ENCODE assay signal across 9 mouse cellular contexts in the genomic region with DNA sequence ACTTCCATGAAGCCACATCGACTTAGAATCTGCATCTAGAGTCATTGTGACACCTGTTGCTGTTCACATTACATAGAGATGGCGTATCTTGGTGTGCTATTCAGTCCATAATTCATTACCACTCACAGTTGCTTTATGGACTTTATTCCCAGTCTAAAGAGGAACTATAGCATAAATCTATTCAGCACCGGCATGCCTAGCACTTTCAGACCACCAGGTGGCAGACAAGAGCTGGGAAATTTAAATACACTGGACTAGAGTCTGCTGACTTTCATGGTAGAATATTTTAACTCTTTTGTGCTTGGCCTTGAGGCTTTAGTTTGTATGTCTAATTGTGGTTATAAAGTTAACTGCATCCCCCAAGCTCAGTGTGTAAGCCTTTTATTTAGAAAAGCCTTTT.
DNase-seq lines count a peak whose midpoint lies in the region; ATAC-seq and TF ChIP-seq lines count a peak whose summit lies in the region.
"Had no signal": no experiment of that assay in that cellular context is flagged by ENCODE, and none has a peak within 500 bp of the region (broad histone marks: within the 10 kb centered on the region; RNA-seq: fewer than 3 reads in every experiment).

No protein-coding gene starts in this region.

- DNase-seq in thymus, adult 2 months = peak; percentile 58
- no peak for DNase-seq in thymus, adult 18-20 months
- peak; percentile 48 for DNase-seq in forebrain, embryonic 10.5 days (ENCODE audit: extremely low spot score, low spot score)
- peak; percentile 43 for DNase-seq in liver, adult 2 months (ENCODE audit: extremely low read depth, low read depth, low spot score)
- DNase-seq in yolk sac, embryonic 10.5 days (ENCODE audit: low spot score) = peak; percentile 44

- no peaks in the 10 kb centered on the region for H3K79me2 ChIP-seq in liver, adult 2 months (ENCODE audit: control insufficient read depth, insufficient read depth, low read length)

- no peak overlapping the region for H3K27ac ChIP-seq in thymus, adult 2 months (ENCODE audit: control insufficient read depth, insufficient read depth, low read length)
- no peak overlapping the region for H3K27ac ChIP-seq in bone marrow, adult 2 months (ENCODE audit: control insufficient read depth, insufficient read depth, low read depth, low read length, poor library complexity)
- H3K27ac ChIP-seq in forebrain, embryonic 10.5 days = no peak overlapping the region
- no peak overlapping the region for H3K27ac ChIP-seq in intestine, embryonic 15.5 days
- no peak overlapping the region for H3K27ac ChIP-seq in liver, adult 2 months (replicated peaks; ENCODE audit: insufficient read depth, low read depth, low read length)
- H3K27ac ChIP-seq in neural tube, embryonic 14.5 days (ENCODE audit: low read depth, low read length) = no peak overlapping the region
- H3K27ac ChIP-seq: neural tube, embryonic 12.5 days had no signal

- no peak for TF ChIP-seq CTCF in thymus, adult 2 months (IDR thresholded peaks at IDR 0.05; ENCODE audit: borderline replicate concordance, control insufficient read depth, extremely low read depth, insufficient read depth, low read length, poor library complexity)
- TF ChIP-seq CTCF in bone marrow, adult 2 months (IDR thresholded peaks at IDR 0.05; ENCODE audit: control insufficient read depth, insufficient read depth, low read length) = peak; percentile 61
- TF ChIP-seq CTCF in liver, adult 2 months (IDR thresholded peaks at IDR 0.05; ENCODE audit: low read depth, low read length) = peak; percentile 70

- ATAC-seq in intestine, embryonic 15.5 days = peak; percentile 83
- ATAC-seq in neural tube, embryonic 14.5 days (ENCODE audit: low read depth) = peak; percentile 65

- no peaks in the 10 kb centered on the region for H3K27me3 ChIP-seq in thymus, adult 2 months (ENCODE audit: control insufficient read depth, insufficient read depth, low read length)
- peaks cover 31% of the 10 kb centered on the region for H3K27me3 ChIP-seq in forebrain, embryonic 10.5 days (ENCODE audit: poor library complexity, severe bottlenecking)
- no peaks in the 10 kb centered on the region for H3K27me3 ChIP-seq in intestine, embryonic 15.5 days (replicated peaks)
- no peaks in the 10 kb centered on the region for H3K27me3 ChIP-seq in liver, adult 2 months (ENCODE audit: control insufficient read depth, insufficient read depth, low read length)
- H3K27me3 ChIP-seq in neural tube, embryonic 14.5 days (ENCODE audit: control insufficient read depth, insufficient read depth, low read length) = no peaks in the 10 kb centered on the region
- H3K27me3 ChIP-seq: neural tube, embryonic 12.5 days had no signal

- 25% methylated on average over 3 of the region's 3 CpGs for WGBS in thymus, adult 2 months
- 20% methylated on average over 3 of the region's 3 CpGs for WGBS in bone marrow, adult 2 months
- WGBS in forebrain, embryonic 10.5 days = 28% methylated on average over 3 of the region's 3 CpGs
- 34% methylated on average over 3 of the region's 3 CpGs for WGBS in intestine, embryonic 15.5 days
- 30% methylated on average over 3 of the region's 3 CpGs for WGBS in liver, adult 2 months
- 30% methylated on average over 3 of the region's 3 CpGs for WGBS in neural tube, embryonic 14.5 days

- no peaks in the 10 kb centered on the region for H3K4me1 ChIP-seq in thymus, adult 2 months (replicated peaks; ENCODE audit: control insufficient read depth, insufficient read depth, low read length)
- no peaks in the 10 kb centered on the region; the same call in 1 of the 2 replicates for H3K4me1 ChIP-seq in bone marrow, adult 2 months (ENCODE audit: control insufficient read depth, insufficient read depth, low read length)
- H3K4me1 ChIP-seq in forebrain, embryonic 10.5 days = peaks cover under 1% of the 10 kb centered on the region
- 0 out of 2 replicates have a peak, but pooled peaks cover 5% of the 10 kb centered on the region for H3K4me1 ChIP-seq in intestine, embryonic 15.5 days (replicated peaks)
- no peaks in the 10 kb centered on the region for H3K4me1 ChIP-seq in liver, adult 2 months (ENCODE audit: control insufficient read depth, insufficient read depth, low read length)
- H3K4me1 ChIP-seq in neural tube, embryonic 14.5 days (ENCODE audit: control insufficient read depth, insufficient read depth, low read length) = no peaks in the 10 kb centered on the region
- H3K4me1 ChIP-seq: neural tube, embryonic 12.5 days had no signal

- no peak overlapping the region for H3K4me3 ChIP-seq in thymus, adult 2 months (ENCODE audit: control insufficient read depth, insufficient read depth, low read length)
- no peak overlapping the region for H3K4me3 ChIP-seq in bone marrow, adult 2 months (replicated peaks; ENCODE audit: control insufficient read depth, low read depth, low read length)
- no peak overlapping the region for H3K4me3 ChIP-seq in forebrain, embryonic 10.5 days
- H3K4me3 ChIP-seq in intestine, embryonic 15.5 days (replicated peaks) = no peak overlapping the region
- no peak overlapping the region for H3K4me3 ChIP-seq in liver, adult 2 months (ENCODE audit: insufficient read depth, low read depth, low read length)
- H3K4me3 ChIP-seq in neural tube, embryonic 14.5 days (ENCODE audit: low read depth, low read length) = no peak overlapping the region
- H3K4me3 ChIP-seq: neural tube, embryonic 12.5 days had no signal

- H3K9me3 ChIP-seq in forebrain, embryonic 10.5 days = 0 out of 2 replicates have a peak, but pooled peaks cover 4% of the 10 kb centered on the region
- H3K9me3 ChIP-seq in intestine, embryonic 15.5 days = no peaks in the 10 kb centered on the region
- H3K9me3 ChIP-seq in neural tube, embryonic 14.5 days (ENCODE audit: control insufficient read depth, low read length) = no peaks in the 10 kb centered on the region
- H3K9me3 ChIP-seq: neural tube, embryonic 12.5 days had no signal

- no peak for TF ChIP-seq POLR2A in thymus, adult 2 months (IDR thresholded peaks at IDR 0.05; ENCODE audit: control insufficient read depth, extremely low read depth, insufficient read depth, low read length, poor library complexity)
- TF ChIP-seq POLR2A in bone marrow, adult 2 months (IDR thresholded peaks at IDR 0.05; ENCODE audit: borderline replicate concordance, control insufficient read depth, low read depth, low read length) = no peak
- TF ChIP-seq POLR2A in liver, adult 2 months (IDR thresholded peaks at IDR 0.05; ENCODE audit: extremely low read depth, insufficient read depth, low read length) = no peak

- H3K9ac ChIP-seq in intestine, embryonic 15.5 days = no peak overlapping the region
- no peak overlapping the region for H3K9ac ChIP-seq in liver, adult 2 months (ENCODE audit: low read depth, low read length)
- H3K9ac ChIP-seq in neural tube, embryonic 14.5 days (replicated peaks; ENCODE audit: low read depth, low read length) = no peak overlapping the region
- H3K9ac ChIP-seq: neural tube, embryonic 12.5 days had no signal

- no peak overlapping the region for H3K4me2 ChIP-seq in intestine, embryonic 15.5 days (replicated peaks)
- H3K4me2 ChIP-seq in neural tube, embryonic 14.5 days (ENCODE audit: low read depth, low read length) = no peak overlapping the region
- H3K4me2 ChIP-seq: neural tube, embryonic 12.5 days had no signal

- no peaks in the 10 kb centered on the region for H3K36me3 ChIP-seq in thymus, adult 2 months (ENCODE audit: control insufficient read depth, insufficient read depth, low read length)
- no peaks in the 10 kb centered on the region for H3K36me3 ChIP-seq in forebrain, embryonic 10.5 days (replicated peaks)
- no peaks in the 10 kb centered on the region for H3K36me3 ChIP-seq in intestine, embryonic 15.5 days
- no peaks in the 10 kb centered on the region for H3K36me3 ChIP-seq in liver, adult 2 months (ENCODE audit: control insufficient read depth, insufficient read depth, low read length)
- H3K36me3 ChIP-seq in neural tube, embryonic 14.5 days (ENCODE audit: control insufficient read depth, insufficient read depth, low read length) = no peaks in the 10 kb centered on the region
- H3K36me3 ChIP-seq: neural tube, embryonic 12.5 days had no signal

Comparison
In these comparisons a context has a peak if more than half of its experiments do, and no peak if none do; other contexts are left out.
1. DNase-seq: peak in thymus, adult 2 months (single experiment), forebrain, embryonic 10.5 days (single experiment), liver, adult 2 months (single experiment) and yolk sac, embryonic 10.5 days (single experiment); none in thymus, adult 18-20 months (0 of 2).